Mouse (Mus musculus): ENCODE results near the gene Mnt. TPM values are rescaled to one million over a fixed set of nuclear protein-coding genes. Genes with fewer than 3 reads are reported as not detected.

Mnt gene
- polyA plus RNA-seq, 1 experiment from 2014 or later = 4.4 TPM

DNA sequence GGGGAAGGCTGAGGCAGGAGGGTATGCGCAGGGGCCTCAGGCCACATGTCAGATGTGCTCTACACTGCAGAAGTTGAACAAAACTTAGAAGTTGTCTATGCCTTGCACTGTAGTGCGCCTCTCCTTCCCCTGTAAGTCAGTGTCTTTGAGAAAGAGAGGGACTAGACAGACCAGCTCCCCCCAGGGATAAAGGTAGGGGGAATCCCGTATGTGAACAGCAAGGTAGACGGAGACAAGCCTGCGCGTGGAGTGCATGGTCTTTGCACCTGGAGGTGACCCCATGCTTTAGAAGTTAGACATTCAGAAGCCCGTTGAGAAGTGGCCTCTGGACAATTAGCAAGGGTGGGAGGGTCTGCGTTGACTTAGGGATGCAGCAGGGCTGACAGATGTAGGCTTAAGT, 10.0 kb downstream of the Mnt start:
- H3K4me2 ChIP-seq = no peak overlapping the region
- no peak overlapping the region for H3K27ac ChIP-seq (ENCODE audit: low read depth)
- H3K4me3 ChIP-seq (ENCODE audit: low read depth, low read length) = no peak overlapping the region
- TF ChIP-seq CTCF (IDR thresholded peaks at IDR 0.05; ENCODE audit: low read depth) = no peak
- H3K9ac ChIP-seq = no peak overlapping the region
- no peak for DNase-seq
- ATAC-seq (ENCODE audit: insufficient read depth) = no peak
- 0 out of 2 replicates have a peak, but pooled peaks cover 3% of the 10 kb centered on the region for H3K4me1 ChIP-seq (ENCODE audit: insufficient read depth)
- WGBS = 77% methylated on average over 8 of the region's 8 CpGs
- H3K9me3 ChIP-seq (ENCODE audit: low read depth, low read length) = no peaks in the 10 kb centered on the region; the same call in 1 of the 2 replicates
- no peaks in the 10 kb centered on the region for H3K27me3 ChIP-seq (ENCODE audit: insufficient read depth, low read length)
- peaks cover 32% of the 10 kb centered on the region for H3K36me3 ChIP-seq (ENCODE audit: insufficient read depth)

DNA sequence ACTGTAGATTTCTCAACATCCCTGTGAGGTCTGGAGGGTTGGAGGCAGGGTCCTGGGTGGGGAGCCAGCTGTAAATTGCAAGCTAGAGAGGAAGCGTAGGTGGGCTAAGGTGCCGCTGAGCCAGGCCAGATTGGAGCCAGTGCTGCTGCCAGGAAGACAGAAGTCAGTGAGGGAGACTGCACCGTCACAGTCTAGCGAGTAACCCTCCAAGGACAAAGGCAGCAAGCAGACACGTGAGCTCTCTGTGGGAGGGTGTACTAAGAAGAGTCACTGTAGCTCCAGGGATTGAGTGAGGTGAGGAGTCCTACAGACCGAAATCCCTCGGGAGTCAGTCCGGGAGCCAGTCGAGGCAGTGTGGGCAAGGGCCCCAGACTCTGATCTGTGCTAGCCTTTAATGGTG, 10.6 kb downstream of the Mnt start:
- Histone ChIP-seq H3K9ac (no peak overlapping the region), H3K27me3 (ENCODE audit: insufficient read depth, low read length) (no peaks in the 10 kb centered on the region), H3K4me1 (ENCODE audit: insufficient read depth) (0 out of 2 replicates have a peak, but pooled peaks cover 3% of the 10 kb centered on the region), H3K27ac (ENCODE audit: low read depth) (no peak overlapping the region), H3K4me2 (no peak overlapping the region), H3K36me3 (ENCODE audit: insufficient read depth) (peaks cover 32% of the 10 kb centered on the region), H3K9me3 (ENCODE audit: low read depth, low read length) (no peaks in the 10 kb centered on the region; the same call in 1 of the 2 replicates), H3K4me3 (ENCODE audit: low read depth, low read length) (no peak overlapping the region)
- ATAC-seq (ENCODE audit: insufficient read depth) (no peak), DNase-seq (no peak)
- WGBS = 85% methylated on average over 9 of the region's 9 CpGs
- no peak for TF ChIP-seq CTCF (IDR thresholded peaks at IDR 0.05; ENCODE audit: low read depth)

DNA sequence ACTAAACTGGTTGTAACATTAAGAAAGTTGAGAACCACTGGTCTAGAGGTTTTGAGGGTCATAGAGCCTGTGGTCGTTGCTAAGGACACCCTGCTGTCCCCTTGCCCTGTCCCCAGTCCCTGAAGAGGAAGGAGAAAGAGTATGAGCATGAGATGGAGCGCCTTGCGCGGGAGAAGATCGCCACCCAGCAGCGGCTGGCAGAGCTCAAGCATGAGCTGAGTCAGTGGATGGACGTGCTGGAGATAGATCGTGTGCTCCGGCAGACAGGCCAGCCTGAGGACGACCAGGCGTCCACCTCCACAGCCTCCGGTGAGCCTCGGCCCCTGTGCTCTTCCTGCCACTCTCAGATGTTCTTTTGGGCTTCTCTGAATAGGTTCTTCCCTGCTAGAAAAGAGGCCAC, 11.3 kb downstream of the Mnt start:
- H3K4me1 ChIP-seq (ENCODE audit: insufficient read depth) = 0 out of 2 replicates have a peak, but pooled peaks cover 3% of the 10 kb centered on the region
- H3K4me2 ChIP-seq = no peak overlapping the region
- H3K4me3 ChIP-seq (ENCODE audit: low read depth, low read length) = no peak overlapping the region
- TF ChIP-seq CTCF (IDR thresholded peaks at IDR 0.05; ENCODE audit: low read depth) = no peak
- H3K27ac ChIP-seq (ENCODE audit: low read depth) = no peak overlapping the region
- peaks cover 32% of the 10 kb centered on the region for H3K36me3 ChIP-seq (ENCODE audit: insufficient read depth)
- 78% methylated on average over 13 of the region's 13 CpGs for WGBS
- no peak overlapping the region for H3K9ac ChIP-seq
- ATAC-seq (ENCODE audit: insufficient read depth) = no peak
- no peak for DNase-seq
- H3K9me3 ChIP-seq (ENCODE audit: low read depth, low read length) = no peaks in the 10 kb centered on the region; the same call in 1 of the 2 replicates
- H3K27me3 ChIP-seq (ENCODE audit: insufficient read depth, low read length) = no peaks in the 10 kb centered on the region

DNA sequence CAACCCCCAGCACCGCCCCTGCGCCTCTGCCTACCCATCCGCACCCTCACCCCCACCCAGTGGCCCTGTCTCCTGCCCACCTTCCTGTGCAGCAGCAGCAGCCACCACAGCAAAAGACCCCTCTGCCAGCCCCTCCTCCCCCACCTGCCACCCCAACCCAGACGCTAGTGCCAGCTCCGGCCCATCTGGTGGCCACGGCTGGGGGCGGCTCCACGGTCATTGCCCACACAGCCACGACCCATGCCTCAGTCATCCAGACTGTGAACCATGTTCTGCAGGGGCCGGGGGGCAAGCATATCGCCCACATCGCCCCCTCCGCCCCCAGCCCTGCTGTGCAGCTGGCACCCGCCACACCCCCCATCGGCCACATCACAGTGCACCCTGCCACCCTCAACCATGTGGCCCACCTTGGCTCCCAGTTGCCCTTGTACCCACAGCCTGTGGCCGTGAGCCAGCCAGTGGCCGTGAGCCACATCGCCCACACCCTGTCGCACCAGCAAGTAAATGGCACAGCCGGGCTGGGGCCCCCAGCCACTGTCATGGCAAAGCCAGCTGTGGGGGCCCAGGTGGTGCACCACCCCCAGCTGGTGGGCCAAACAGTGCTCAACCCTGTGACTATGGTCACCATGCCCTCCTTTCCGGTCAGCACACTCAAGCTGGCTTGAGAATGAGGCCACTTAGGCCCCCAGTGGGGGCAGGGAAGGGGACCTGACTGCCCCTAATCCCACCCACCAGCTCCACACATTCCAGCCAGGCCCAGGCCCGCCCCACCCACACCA, 12.1 kb downstream of the Mnt start:
- H3K9ac ChIP-seq = no peak overlapping the region
- no peak overlapping the region for H3K27ac ChIP-seq (ENCODE audit: low read depth)
- no peaks in the 10 kb centered on the region; the same call in 1 of the 2 replicates for H3K9me3 ChIP-seq (ENCODE audit: low read depth, low read length)
- H3K4me2 ChIP-seq = no peak overlapping the region
- DNase-seq (no peak), ATAC-seq (ENCODE audit: insufficient read depth) (no peak)
- H3K4me1 ChIP-seq (ENCODE audit: insufficient read depth) = 0 out of 2 replicates have a peak, but pooled peaks cover 3% of the 10 kb centered on the region
- H3K27me3 ChIP-seq (ENCODE audit: insufficient read depth, low read length) = no peaks in the 10 kb centered on the region
- peaks cover 32% of the 10 kb centered on the region for H3K36me3 ChIP-seq (ENCODE audit: insufficient read depth)
- no peak overlapping the region for H3K4me3 ChIP-seq (ENCODE audit: low read depth, low read length)
- no peak for TF ChIP-seq CTCF (IDR thresholded peaks at IDR 0.05; ENCODE audit: low read depth)
- WGBS = 87% methylated on average over 22 of the region's 22 CpGs

DNA sequence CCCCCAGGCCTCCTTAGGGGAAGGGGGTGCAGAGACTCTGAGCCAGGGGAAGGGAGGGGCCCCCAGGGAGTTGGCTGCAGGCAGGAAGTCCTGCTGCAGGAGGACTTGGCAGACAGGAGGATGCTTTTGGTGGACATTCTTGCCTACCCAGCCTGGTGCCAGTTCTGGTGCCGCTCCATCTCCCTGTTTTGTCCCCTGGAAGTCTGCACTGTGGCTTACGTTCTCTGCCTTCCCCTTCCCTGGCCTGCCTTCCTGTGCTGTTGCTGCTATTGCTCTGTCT, 12.7 kb downstream of the Mnt start:
- ATAC-seq (ENCODE audit: insufficient read depth) (no peak), DNase-seq (peak; percentile 11)
- peaks cover 32% of the 10 kb centered on the region for H3K36me3 ChIP-seq (ENCODE audit: insufficient read depth)
- H3K27ac ChIP-seq (ENCODE audit: low read depth) = no peak overlapping the region
- no peaks in the 10 kb centered on the region for H3K27me3 ChIP-seq (ENCODE audit: insufficient read depth, low read length)
- no peak overlapping the region for H3K9ac ChIP-seq
- H3K4me3 ChIP-seq (ENCODE audit: low read depth, low read length) = no peak overlapping the region
- H3K9me3 ChIP-seq (ENCODE audit: low read depth, low read length) = no peaks in the 10 kb centered on the region; the same call in 1 of the 2 replicates
- H3K4me2 ChIP-seq = no peak overlapping the region
- H3K4me1 ChIP-seq (ENCODE audit: insufficient read depth) = 0 out of 2 replicates have a peak, but pooled peaks cover 3% of the 10 kb centered on the region
- 72% methylated on average over 2 of the region's 2 CpGs for WGBS
- TF ChIP-seq CTCF (IDR thresholded peaks at IDR 0.05; ENCODE audit: low read depth) = no peak

DNA sequence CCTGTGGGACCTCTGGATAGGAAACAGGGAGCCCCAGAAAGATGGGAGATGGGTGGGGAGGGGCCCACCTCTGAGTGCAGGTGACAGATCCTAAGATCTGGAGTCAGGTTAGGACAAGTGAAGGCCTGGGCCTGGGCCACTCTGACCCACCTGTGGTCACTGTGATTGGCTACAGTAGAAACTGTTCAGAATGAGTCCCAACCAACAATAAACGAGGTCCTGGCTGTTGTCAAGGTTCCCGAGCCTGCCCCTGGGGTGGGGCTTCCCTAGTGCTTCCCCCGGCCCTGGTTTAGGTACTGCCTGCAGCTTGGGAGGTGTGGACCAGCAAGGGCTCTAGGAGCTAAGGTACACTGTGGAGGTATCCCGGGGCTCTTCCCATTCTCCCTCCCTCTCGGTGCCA, 13.0 kb downstream of the Mnt start:
- no peak for DNase-seq
- ATAC-seq (ENCODE audit: insufficient read depth) = no peak
- no peak overlapping the region for H3K27ac ChIP-seq (ENCODE audit: low read depth)
- no peak overlapping the region for H3K4me2 ChIP-seq
- H3K36me3 ChIP-seq (ENCODE audit: insufficient read depth) = peaks cover 32% of the 10 kb centered on the region
- no peaks in the 10 kb centered on the region; the same call in 1 of the 2 replicates for H3K9me3 ChIP-seq (ENCODE audit: low read depth, low read length)
- no peak for TF ChIP-seq CTCF (IDR thresholded peaks at IDR 0.05; ENCODE audit: low read depth)
- H3K4me1 ChIP-seq (ENCODE audit: insufficient read depth) = 0 out of 2 replicates have a peak, but pooled peaks cover 3% of the 10 kb centered on the region
- H3K9ac ChIP-seq = no peak overlapping the region
- no peaks in the 10 kb centered on the region for H3K27me3 ChIP-seq (ENCODE audit: insufficient read depth, low read length)
- WGBS = 57% methylated on average over 5 of the region's 5 CpGs
- no peak overlapping the region for H3K4me3 ChIP-seq (ENCODE audit: low read depth, low read length)

- Histone ChIP-seq H3K4me3 (ENCODE audit: low read depth, low read length) (no peak overlapping the region), H3K4me2 (no peak overlapping the region), H3K9ac (no peak overlapping the region), H3K27ac (ENCODE audit: low read depth) (no peak overlapping the region), H3K27me3 (ENCODE audit: insufficient read depth, low read length) (no peaks in the 10 kb centered on the region), H3K36me3 (ENCODE audit: insufficient read depth) (peaks cover 28% of the 10 kb centered on the region), H3K9me3 (ENCODE audit: low read depth, low read length) (no peaks in the 10 kb centered on the region; the same call in 1 of the 2 replicates), H3K4me1 (ENCODE audit: insufficient read depth) (no peaks in the 10 kb centered on the region)
- ATAC-seq (ENCODE audit: insufficient read depth) = no peak
- peak; percentile 22 for DNase-seq
- WGBS = 61% methylated on average over 3 of the region's 3 CpGs
- peak; percentile 54 for TF ChIP-seq CTCF (IDR thresholded peaks at IDR 0.05; ENCODE audit: low read depth)
Observed at GRCm38 (mm10) chr11:74845784-74846183, 15.1 kb downstream of the Mnt start.
